Mouse (Mus musculus): ENCODE measurements at regions not wholly inside any gene's neighbourhood (a gene's known extent, or its start where the extent isn't known, plus 50 kb on each side); places are given as distances from the start of the nearest gene placed in this dataset.

DNA sequence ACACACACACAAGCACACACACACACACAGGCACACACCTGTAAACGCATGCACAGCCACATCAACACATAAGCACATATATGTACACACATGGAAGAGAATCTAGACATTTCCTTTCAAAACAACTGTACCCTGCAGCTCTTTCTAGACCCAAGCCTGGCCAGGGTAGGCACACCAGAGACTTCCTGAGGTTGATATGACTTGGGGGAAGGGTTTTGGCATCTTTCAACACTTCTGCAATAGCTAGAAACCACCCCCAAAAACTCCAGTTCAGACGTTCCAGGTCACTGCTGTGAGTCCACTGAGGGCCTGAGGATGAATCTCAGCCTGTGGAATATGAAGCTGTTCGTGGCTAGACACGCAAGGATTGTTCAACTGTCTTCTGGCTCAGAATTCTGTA lies 632.6 kb downstream of the Insc start:
- DNase-seq (ENCODE audit: low spot score in 2 of 2) = no peak

DNA sequence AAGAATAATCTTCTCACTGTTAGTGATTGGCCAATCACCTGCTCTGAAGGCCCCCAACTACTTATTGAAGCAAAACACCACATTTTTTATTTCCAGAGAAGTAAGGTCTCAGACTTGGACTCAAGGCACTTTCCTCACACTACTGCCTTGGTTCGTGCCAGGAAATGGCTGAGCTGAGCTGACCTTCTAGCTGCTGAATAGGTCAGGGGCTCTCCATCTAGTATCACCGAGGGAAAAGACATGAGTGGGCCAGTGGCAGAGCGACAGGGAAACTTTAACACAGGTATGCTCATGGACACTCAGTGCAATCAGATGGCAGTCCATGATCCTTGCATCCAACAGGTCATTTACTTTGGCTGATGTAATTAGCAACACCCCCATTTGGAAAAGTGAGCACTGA lies 635.3 kb downstream of the Insc start:
- DNase-seq (ENCODE audit: low spot score in 2 of 2) = no peak

GRCm38 (mm10) chr7:115379600-115379999 lies 636.1 kb downstream of the Insc start:
- no peak for DNase-seq (ENCODE audit: low spot score in 2 of 2)

DNA sequence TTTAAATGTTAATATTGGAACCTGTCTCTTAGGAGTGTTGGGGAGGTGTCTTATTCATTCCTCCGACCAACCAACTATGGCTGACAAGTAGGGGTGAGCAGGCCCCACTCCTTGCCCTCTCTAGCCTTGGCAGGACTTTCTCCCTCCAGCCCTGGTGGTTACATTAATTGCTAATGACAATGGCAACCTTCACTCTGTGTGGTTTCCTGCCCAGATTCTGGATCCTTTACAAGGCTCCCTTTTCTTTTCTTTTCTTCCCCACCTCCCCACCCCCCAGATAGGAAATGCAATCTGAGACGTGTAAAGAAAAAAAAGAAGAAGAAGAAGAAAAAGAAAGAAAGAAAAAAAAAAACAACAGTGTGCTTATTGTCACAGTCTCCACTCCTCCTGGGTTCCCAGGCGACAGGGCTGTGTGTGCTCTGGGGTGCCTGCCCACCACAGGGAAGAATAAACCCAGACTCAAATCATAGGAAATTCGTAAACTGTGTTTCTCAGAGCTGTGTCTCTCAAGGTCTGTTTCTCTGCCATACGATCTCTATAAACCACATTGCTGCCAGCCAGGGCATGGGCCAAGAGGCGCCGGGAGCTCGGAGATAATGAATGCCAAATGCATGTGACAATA lies 637.6 kb downstream of the Insc start:
- no peak for DNase-seq (ENCODE audit: low spot score in 2 of 2)

DNA sequence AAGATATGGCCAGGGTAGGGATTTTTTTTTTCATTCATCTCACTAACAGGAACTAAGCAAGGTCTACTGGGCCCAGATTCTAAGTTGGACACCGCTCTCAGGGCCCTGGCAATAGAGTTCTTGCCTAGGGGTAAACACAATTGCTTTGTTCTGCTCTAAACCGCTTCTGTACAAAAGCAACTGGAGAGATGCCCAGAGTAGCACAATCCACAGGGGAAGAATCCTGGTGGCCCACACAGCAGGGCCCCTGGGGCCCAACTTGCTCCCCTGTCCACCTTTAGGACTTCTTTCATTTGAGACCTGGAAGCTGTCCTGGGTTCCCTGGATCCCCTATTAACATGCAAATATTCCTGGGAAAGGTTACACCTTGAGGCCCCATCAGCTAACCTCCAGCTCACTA lies 639.4 kb downstream of the Insc start:
- peak in 1 of 2 experiments; percentile 18 for DNase-seq (ENCODE audit: low spot score in 2 of 2)

- DNase-seq (ENCODE audit: low spot score in 2 of 2) = no peak
Observed at GRCm38 (mm10) chr7:115388874-115389273, 645.4 kb downstream of the Insc start.

GRCm38 (mm10) chr7:115392520-115392919 lies 646.1 kb downstream of the Sox6 start:
- no peak for DNase-seq (ENCODE audit: low spot score in 2 of 2)

GRCm38 (mm10) chr7:115398202-115398601 lies 640.4 kb downstream of the Sox6 start:
- no peak for DNase-seq (ENCODE audit: low spot score in 2 of 2)

DNA sequence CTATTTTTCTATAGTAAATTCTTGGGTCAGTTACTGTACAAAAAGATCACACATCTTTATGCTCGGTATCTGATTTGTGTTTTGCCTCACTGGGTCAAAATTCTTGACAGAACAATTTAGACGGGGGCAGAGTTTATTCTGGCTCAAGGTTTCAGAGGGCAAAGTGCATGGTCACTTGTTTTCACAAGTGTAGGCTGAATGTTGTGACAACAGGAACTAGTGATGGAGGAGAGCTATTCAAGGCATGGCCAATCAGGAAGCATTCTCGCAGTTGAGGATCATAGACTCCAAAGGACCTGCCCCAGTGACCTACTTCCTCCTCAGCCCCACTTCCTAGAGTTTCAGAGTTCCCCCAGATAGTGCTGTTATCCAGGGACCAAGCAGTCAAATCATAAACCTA lies 639.1 kb downstream of the Sox6 start:
- no peak for DNase-seq (ENCODE audit: low spot score in 2 of 2)

- no peak for DNase-seq (ENCODE audit: low spot score in 2 of 2)
Observed at GRCm38 (mm10) chr7:115407889-115408288, 630.7 kb downstream of the Sox6 start.

GRCm38 (mm10) chr7:115408915-115409314 lies 629.7 kb downstream of the Sox6 start:
- DNase-seq (ENCODE audit: low spot score in 2 of 2) = no peak

DNA sequence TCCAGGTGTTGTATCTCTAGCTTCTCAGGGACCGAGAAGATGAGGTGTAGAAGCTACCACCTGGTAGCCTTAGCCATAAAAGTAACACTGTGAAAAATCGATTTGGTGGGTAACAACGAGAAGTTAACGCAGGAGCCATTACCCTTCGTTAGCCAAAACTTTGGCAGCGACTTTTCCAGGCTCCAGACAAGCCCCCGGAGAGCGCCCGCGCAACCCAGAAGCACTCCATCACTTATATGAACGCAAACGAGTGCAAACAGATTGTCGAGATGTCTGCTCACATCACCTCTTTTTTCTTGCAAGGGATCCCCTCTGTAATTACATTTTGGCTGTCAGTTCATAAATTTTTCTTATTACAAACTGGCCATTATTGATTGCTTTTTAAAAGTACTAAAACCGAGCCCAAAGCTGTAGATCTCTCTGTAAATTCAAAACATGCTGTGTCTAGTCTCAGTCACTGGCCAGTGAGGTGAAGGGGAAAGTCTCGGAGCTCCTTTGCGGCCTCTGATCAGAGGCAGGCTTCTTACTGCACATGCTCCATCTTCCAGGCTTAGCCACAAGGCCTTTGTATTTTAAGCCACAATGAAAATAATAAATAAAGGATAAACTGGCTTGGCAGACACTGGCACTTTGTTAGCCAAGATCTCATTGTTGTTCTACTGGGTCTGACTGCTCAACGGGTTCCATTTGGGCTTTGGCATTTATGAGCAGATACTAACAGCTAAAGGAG lies 627.9 kb downstream of the Sox6 start:
- no peak for DNase-seq (ENCODE audit: low spot score in 2 of 2)

- DNase-seq (ENCODE audit: low spot score in 2 of 2) = no peak
Observed at GRCm38 (mm10) chr7:115411456-115411855, 627.1 kb downstream of the Sox6 start.

GRCm38 (mm10) chr7:115415147-115415561 lies 623.4 kb downstream of the Sox6 start:
- DNase-seq (ENCODE audit: low spot score in 2 of 2) = no peak

Small RNA genes lying in the stretch of these regions (microRNA-seq; reads per million reads assigned to microRNA genes)
- 0 to 0.22 reads per million in 2 experiments for gene Gm27684
